Comparison of ENCODE assay signal across 7 mouse cellular contexts in the genomic region with DNA sequence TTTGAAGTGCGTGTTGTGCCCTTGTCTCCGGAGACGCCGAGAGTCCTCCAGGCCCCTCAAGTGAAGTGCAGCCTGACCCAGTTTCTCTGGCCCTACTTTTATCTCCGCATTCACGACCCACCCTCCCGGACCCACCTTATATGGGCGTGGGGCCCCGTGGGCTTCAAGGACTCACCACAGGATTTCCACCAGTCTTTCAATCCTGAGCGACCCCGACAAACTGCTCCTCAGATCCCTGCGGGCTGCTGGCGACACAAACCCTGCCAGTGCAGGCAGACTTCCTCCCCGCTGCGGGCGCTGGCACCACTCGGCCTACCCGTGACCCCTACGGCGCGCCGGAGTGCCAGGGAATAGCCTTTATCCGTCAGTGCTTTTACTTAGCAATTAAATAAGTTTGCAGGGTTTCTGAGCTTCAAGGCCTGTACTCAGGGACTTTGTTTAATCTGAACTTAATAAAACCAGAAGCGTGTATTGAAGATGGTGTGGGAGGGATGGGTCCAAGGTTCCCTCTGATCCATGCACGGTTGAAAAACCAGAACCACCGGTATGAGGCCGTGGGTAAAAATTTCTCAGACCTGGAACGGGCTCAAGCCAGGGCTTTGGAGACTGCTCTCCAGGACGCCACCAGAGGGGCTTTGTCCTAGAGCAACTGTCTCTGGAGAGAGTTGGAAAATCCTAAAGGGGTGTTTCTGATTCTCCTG. TPM values are rescaled to one million over a fixed set of nuclear protein-coding genes. Genes with fewer than 3 reads are reported as not detected.
DNase-seq lines count a peak whose midpoint lies in the region; ATAC-seq and TF ChIP-seq lines count a peak whose summit lies in the region.

A gene (minus strand): TSS at position 568 of the 701 bp plus-strand sequence.

- H3K36me3 ChIP-seq in ES-E14 (ENCODE audit: control insufficient read depth, insufficient read depth, low read length, poor library complexity, severe bottlenecking), result peaks cover 4% of the 10 kb centered on the region; the same call in 1 of the 2 replicates
- peaks cover 14% of the 10 kb centered on the region for H3K36me3 ChIP-seq in embryonic facial prominence, embryonic 15.5 days
- peaks cover 20% of the 10 kb centered on the region for H3K36me3 ChIP-seq in heart, postnatal 0 days (replicated peaks; ENCODE audit: control insufficient read depth, insufficient read depth, low read length)
- peaks cover 1% of the 10 kb centered on the region; the same call in 1 of the 2 replicates for H3K36me3 ChIP-seq in lung, embryonic 15.5 days
- H3K36me3 ChIP-seq in stomach, embryonic 15.5 days, result 0 out of 2 replicates have a peak, but pooled peaks cover 2% of the 10 kb centered on the region

- peaks cover 6 to 30% of the 10 kb centered on the region in 2 experiments; a peak in 3 of 4 replicates for H3K4me1 ChIP-seq in ES-E14 (ENCODE audit: control insufficient read depth in 2 of 2, insufficient read depth in 2 of 2, low read length in 2 of 2, poor library complexity in 1 of 2)
- H3K4me1 ChIP-seq in embryonic facial prominence, embryonic 15.5 days, result peaks cover 63% of the 10 kb centered on the region
- H3K4me1 ChIP-seq in heart, postnatal 0 days (ENCODE audit: control insufficient read depth, insufficient read depth), result peaks cover 16% of the 10 kb centered on the region
- H3K4me1 ChIP-seq in lung, embryonic 15.5 days, result peaks cover 49% of the 10 kb centered on the region
- peaks cover 50% of the 10 kb centered on the region for H3K4me1 ChIP-seq in stomach, embryonic 15.5 days

- H3K27ac ChIP-seq in ES-E14 (ENCODE audit: insufficient read depth, low read depth, low read length, poor library complexity, severe bottlenecking), result no peak within 1 kb of the TSS; the same call in 1 of the 2 replicates
- H3K27ac ChIP-seq in embryonic facial prominence, embryonic 15.5 days (replicated peaks), result peak within 1 kb of the TSS; percentile 97
- peak within 1 kb of the TSS; percentile 96 for H3K27ac ChIP-seq in heart, postnatal 0 days (ENCODE audit: low read depth)
- peak within 1 kb of the TSS; percentile 90 for H3K27ac ChIP-seq in lung, embryonic 15.5 days
- peak within 1 kb of the TSS; percentile 95 for H3K27ac ChIP-seq in stomach, embryonic 15.5 days

- H3K9ac ChIP-seq in ES-E14 (ENCODE audit: insufficient read depth, low read depth, low read length, poor library complexity, severe bottlenecking), result peak within 1 kb of the TSS; percentile 76
- H3K9ac ChIP-seq in embryonic facial prominence, embryonic 15.5 days, result peak within 1 kb of the TSS; percentile 73
- peak within 1 kb of the TSS; percentile 59 for H3K9ac ChIP-seq in heart, postnatal 0 days (replicated peaks; ENCODE audit: low read depth, low read length)
- H3K9ac ChIP-seq in lung, embryonic 15.5 days, result peak within 1 kb of the TSS; percentile 52
- peak within 1 kb of the TSS; percentile 62 for H3K9ac ChIP-seq in stomach, embryonic 15.5 days

- no peak for TF ChIP-seq EP300 in heart, postnatal 0 days (IDR thresholded peaks at IDR 0.05; ENCODE audit: low read depth)

- no peak for DNase-seq in ES-E14 (ENCODE audit: low read depth, low spot score)
- peak; percentile 75 to 93 for DNase-seq in adrenal gland, adult (ENCODE audit: inconsistent age in 2 of 2, low spot score in 1 of 2)
- no peak for DNase-seq in heart, postnatal 0 days (ENCODE audit: low spot score)
- peak; percentile 71 for DNase-seq in kidney, postnatal 14 days

- WGBS in embryonic facial prominence, embryonic 15.5 days, result 2% methylated on average over 29 of the region's 29 CpGs
- WGBS in heart, postnatal 0 days, result 4% methylated on average over 29 of the region's 29 CpGs
- WGBS in lung, embryonic 15.5 days, result 3% methylated on average over 29 of the region's 29 CpGs
- 4% methylated on average over 29 of the region's 29 CpGs for WGBS in stomach, embryonic 15.5 days

- H3K9me3 ChIP-seq in ES-E14 (ENCODE audit: control insufficient read depth, insufficient read depth, low read depth, low read length), result no peaks in the 10 kb centered on the region
- H3K9me3 ChIP-seq in embryonic facial prominence, embryonic 15.5 days (replicated peaks), result no peaks in the 10 kb centered on the region
- H3K9me3 ChIP-seq in heart, postnatal 0 days (replicated peaks; ENCODE audit: control insufficient read depth, low read length), result no peaks in the 10 kb centered on the region
- no peaks in the 10 kb centered on the region for H3K9me3 ChIP-seq in lung, embryonic 15.5 days
- no peaks in the 10 kb centered on the region for H3K9me3 ChIP-seq in stomach, embryonic 15.5 days

- H3K27me3 ChIP-seq in embryonic facial prominence, embryonic 15.5 days, result peaks cover 22% of the 10 kb centered on the region
- peaks cover 41% of the 10 kb centered on the region for H3K27me3 ChIP-seq in heart, postnatal 0 days (ENCODE audit: control insufficient read depth, insufficient read depth, low read length)
- peaks cover 45% of the 10 kb centered on the region for H3K27me3 ChIP-seq in lung, embryonic 15.5 days
- peaks cover 26% of the 10 kb centered on the region for H3K27me3 ChIP-seq in stomach, embryonic 15.5 days (replicated peaks)

- H3K4me2 ChIP-seq in embryonic facial prominence, embryonic 15.5 days (replicated peaks), result peak within 1 kb of the TSS; percentile 86
- H3K4me2 ChIP-seq in heart, postnatal 0 days (ENCODE audit: low read depth, low read length), result peak within 1 kb of the TSS; percentile 85
- peak within 1 kb of the TSS; percentile 82 for H3K4me2 ChIP-seq in lung, embryonic 15.5 days
- H3K4me2 ChIP-seq in stomach, embryonic 15.5 days, result peak within 1 kb of the TSS; percentile 96

- in situ Hi-C loops in ES-E14 (cut with MboI; ENCODE audit: low sequenced_read_pairs in 2 of 2, unreplicated experiment in 2 of 2), result no loop called here

- peak within 1 kb of the TSS; percentile 52 to 80 for H3K4me3 ChIP-seq in ES-E14 (ENCODE audit: insufficient read depth in 1 of 2, low read depth in 1 of 2, low read length in 2 of 2, poor library complexity in 1 of 2, severe bottlenecking in 1 of 2)
- peak within 1 kb of the TSS; percentile 78 for H3K4me3 ChIP-seq in embryonic facial prominence, embryonic 15.5 days (replicated peaks)
- peak within 1 kb of the TSS; percentile 69 for H3K4me3 ChIP-seq in heart, postnatal 0 days (ENCODE audit: low read depth, low read length)
- H3K4me3 ChIP-seq in lung, embryonic 15.5 days, result peak within 1 kb of the TSS; percentile 69
- H3K4me3 ChIP-seq in stomach, embryonic 15.5 days (replicated peaks), result peak within 1 kb of the TSS; percentile 77

- no peak for ATAC-seq in embryonic facial prominence, embryonic 15.5 days (ENCODE audit: insufficient number of reproducible peaks, low FRiP score, low TSS enrichment, low read depth)
- peak; percentile 22; the same call in 1 of the 2 replicates for ATAC-seq in heart, postnatal 0 days (ENCODE audit: insufficient read depth, low read depth)
- ATAC-seq in lung, embryonic 15.5 days (ENCODE audit: borderline replicate concordance, extremely low read depth, low FRiP score, low TSS enrichment), result no peak; the same call in 1 of the 2 replicates
- no peak for ATAC-seq in stomach, embryonic 15.5 days (ENCODE audit: insufficient read depth, low FRiP score, low read depth)

- no peak for TF ChIP-seq CTCF in heart, postnatal 0 days (IDR thresholded peaks at IDR 0.05; ENCODE audit: low read depth)

TF ChIP-seq in ES-E14, 5 proteins besides CTCF, POLR2A, EP300 and RAD21:
- TF ChIP-seq HCFC1 (IDR thresholded peaks at IDR 0.05; ENCODE audit: borderline replicate concordance, insufficient read depth, low read length), result no peak

RNA-seq across cellular contexts. Expression of the gene that starts here (rescaled TPM):
- 13.6 and 26.4 TPM in 2 replicates for total RNA-seq in ES-E14 (2012; rRNA removed)
- polyA plus RNA-seq in embryonic facial prominence, embryonic 15.5 days (2015; fragmentation: Nextera tagmentation; extraction: Ambion mirVana), result 27.5 and 28.3 TPM in 2 replicates
- total RNA-seq in heart, postnatal 0 days (2014; rRNA removed; ENCODE audit: low replicate concordance), result 35.7 and 37.4 TPM in 2 replicates
- polyA plus RNA-seq in heart, postnatal 0 days (2015; fragmentation: Nextera tagmentation; extraction: Ambion mirVana), result 24.0 and 25.7 TPM in 2 replicates
- 21.0 and 22.4 TPM in 2 replicates for polyA plus RNA-seq in lung, embryonic 15.5 days (2015; fragmentation: Nextera tagmentation; extraction: Ambion mirVana)
- polyA plus RNA-seq in stomach, embryonic 15.5 days (2015; fragmentation: Nextera tagmentation; extraction: Ambion mirVana), result 23.7 and 26.2 TPM in 2 replicates

Comparison
In these comparisons a context has a peak if more than half of its experiments do, and no peak if none do; other contexts are left out.
1. DNase-seq: peak in adrenal gland, adult (2 of 2) and kidney, postnatal 14 days (single experiment); none in ES-E14 (single experiment) and heart, postnatal 0 days (single experiment).
2. Peak in every context shown above with its lines, with median percentiles within 50 percentile points of each other: H3K4me3 ChIP-seq, H3K9ac ChIP-seq and H3K4me2 ChIP-seq.